Mouse (Mus musculus): ENCODE measurements at regions not wholly inside any gene's neighbourhood (a gene's known extent, or its start where the extent isn't known, plus 50 kb on each side); places are given as distances from the start of the nearest gene placed in this dataset.
A peak's percentile ranks its signal among the peaks of the same experiment; 100 is the strongest.

DNA sequence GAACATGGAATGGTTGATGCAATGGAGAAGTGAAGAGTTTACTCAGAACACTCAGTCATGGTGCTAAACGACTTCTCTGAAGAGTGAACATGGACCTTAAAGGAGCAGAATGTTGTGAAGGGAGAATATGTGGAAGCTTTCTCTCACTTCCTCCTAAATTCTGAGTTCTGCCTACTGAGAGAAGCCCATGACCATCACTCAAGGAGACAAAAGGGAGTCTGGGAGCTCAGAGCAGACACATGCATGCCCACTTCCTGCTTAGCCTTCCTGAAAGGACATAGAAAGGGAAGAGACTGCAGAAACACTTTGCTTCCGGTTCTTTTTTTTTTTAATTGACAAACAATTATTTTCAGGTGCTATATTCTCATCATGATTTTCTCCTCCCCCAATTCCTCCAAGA, 166.1 kb upstream of the Prkcq start:
- H3K36me3 ChIP-seq (ENCODE audit: control insufficient read depth, insufficient read depth): no peaks in the 10 kb centered on the region
- H3K79me2 ChIP-seq (ENCODE audit: control insufficient read depth, insufficient read depth): peaks cover under 1% of the 10 kb centered on the region
- H3ac ChIP-seq (ENCODE audit: control insufficient read depth, insufficient read length, low read depth): no peak overlapping the region
- TF ChIP-seq MYOG (IDR thresholded peaks at IDR 0.05; ENCODE audit: control insufficient read depth, extremely low read depth, insufficient read length) (no peak), CTCF (IDR thresholded peaks at IDR 0.05; ENCODE audit: control insufficient read depth, insufficient read depth, insufficient read length) (no peak), USF1 (IDR thresholded peaks at IDR 0.05; ENCODE audit: low read depth) (no peak), MAX (IDR thresholded peaks at IDR 0.05) (no peak), CEBPB (IDR thresholded peaks at IDR 0.05; ENCODE audit: low read depth) (no peak), MYOD1 (IDR thresholded peaks at IDR 0.05; ENCODE audit: control insufficient read depth, insufficient read length, low read depth) (no peak), FOSL1 (IDR thresholded peaks at IDR 0.05; ENCODE audit: insufficient read depth, low read length, poor library complexity, severe bottlenecking) (no peak)
- no peaks in the 10 kb centered on the region for H3K27me3 ChIP-seq (ENCODE audit: control insufficient read depth, insufficient read depth, insufficient read length)
- no peaks in the 10 kb centered on the region for H3K79me3 ChIP-seq (ENCODE audit: low read depth)
- H3K4me3 ChIP-seq (ENCODE audit: insufficient read depth, poor library complexity, severe bottlenecking): no peak overlapping the region

DNA sequence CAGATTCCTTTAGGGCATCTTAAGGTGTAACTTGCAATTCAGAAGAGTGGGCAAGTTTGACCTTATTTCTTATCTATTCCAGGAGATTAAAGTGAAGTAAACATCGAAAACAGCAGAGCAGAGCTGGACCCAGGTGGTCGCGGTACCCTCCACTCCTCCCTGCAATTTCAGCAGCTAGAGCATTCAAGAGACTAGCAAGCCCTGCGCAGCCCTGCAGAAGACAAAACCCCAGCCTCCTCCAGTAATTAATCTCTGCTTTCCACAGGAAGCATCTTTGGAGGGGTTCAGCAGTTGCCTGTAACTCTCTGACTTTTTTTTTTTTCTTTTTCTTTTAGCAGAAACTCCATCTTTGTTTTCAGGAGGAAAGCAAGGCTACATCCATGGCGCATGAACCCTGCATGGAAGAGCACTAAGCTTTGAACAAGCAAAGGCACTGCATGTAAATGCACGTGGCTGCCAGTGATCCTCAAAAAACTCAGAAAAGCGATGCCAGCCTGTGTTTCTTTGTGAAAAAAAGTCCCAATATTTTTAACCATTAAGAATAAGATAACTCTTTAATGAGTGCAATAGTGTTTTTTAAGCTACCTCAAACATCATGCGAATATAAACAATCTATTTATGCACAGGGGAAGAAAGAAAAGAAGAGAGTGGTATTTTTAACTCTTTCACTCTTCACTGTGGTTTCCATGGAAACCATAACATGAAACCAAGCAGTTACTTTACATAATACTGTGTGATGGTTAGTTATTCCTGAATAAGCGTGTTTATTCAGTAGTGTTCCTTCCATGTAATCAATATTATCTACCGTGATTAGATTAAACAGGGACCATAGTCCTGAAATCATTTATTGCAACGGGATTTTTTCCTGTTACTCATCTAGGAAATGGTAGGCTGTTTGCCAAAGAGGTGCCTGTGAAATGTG, 160.6 kb upstream of the Prkcq start:
- H3K79me2 ChIP-seq (ENCODE audit: control insufficient read depth, insufficient read depth): peaks cover 12% of the 10 kb centered on the region
- H3ac ChIP-seq (ENCODE audit: control insufficient read depth, insufficient read length, low read depth): peak overlapping the region; percentile 43
- no peaks in the 10 kb centered on the region for H3K79me3 ChIP-seq (ENCODE audit: low read depth)
- peak overlapping the region; percentile 12 for H3K4me3 ChIP-seq (ENCODE audit: insufficient read depth, poor library complexity, severe bottlenecking)
- no peaks in the 10 kb centered on the region for H3K27me3 ChIP-seq (ENCODE audit: control insufficient read depth, insufficient read depth, insufficient read length)
- H3K36me3 ChIP-seq (ENCODE audit: control insufficient read depth, insufficient read depth): no peaks in the 10 kb centered on the region
- TF ChIP-seq FOSL1 (IDR thresholded peaks at IDR 0.05; ENCODE audit: insufficient read depth, low read length, poor library complexity, severe bottlenecking) (no peak), MYOD1 (IDR thresholded peaks at IDR 0.05; ENCODE audit: control insufficient read depth, insufficient read length, low read depth) (no peak), CEBPB (IDR thresholded peaks at IDR 0.05; ENCODE audit: low read depth) (no peak), CTCF (IDR thresholded peaks at IDR 0.05; ENCODE audit: control insufficient read depth, insufficient read depth, insufficient read length) (no peak), MAX (IDR thresholded peaks at IDR 0.05) (no peak), USF1 (IDR thresholded peaks at IDR 0.05; ENCODE audit: low read depth) (no peak)

DNA sequence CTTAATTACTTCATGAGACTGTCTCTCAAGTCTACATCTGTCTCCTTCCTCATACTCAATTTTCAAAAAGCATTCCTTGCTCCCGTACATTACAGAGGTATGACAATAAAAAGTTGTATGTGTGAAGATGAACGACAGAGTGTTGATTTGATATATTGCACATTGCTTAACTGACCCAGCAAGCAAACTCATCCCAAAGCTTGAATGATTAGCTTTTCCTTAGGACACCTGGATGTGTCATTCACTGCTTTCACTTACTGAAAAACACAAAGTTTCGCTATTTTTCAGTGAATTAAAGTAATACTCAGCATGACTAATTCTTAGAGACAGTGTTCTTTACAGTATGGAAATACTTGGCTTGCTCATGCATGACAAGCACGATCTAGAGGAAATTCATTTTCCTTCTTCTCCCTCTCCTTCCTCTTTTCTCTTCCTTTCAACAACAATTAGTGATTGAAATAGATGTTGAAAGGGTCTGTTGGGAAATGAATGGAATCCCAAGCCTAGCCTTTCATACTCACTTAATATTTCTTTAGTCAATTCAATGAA, 159.5 kb upstream of the Prkcq start:
- TF ChIP-seq CEBPB (IDR thresholded peaks at IDR 0.05; ENCODE audit: low read depth) (peak; percentile 19), USF1 (IDR thresholded peaks at IDR 0.05; ENCODE audit: low read depth) (no peak), MYOD1 (IDR thresholded peaks at IDR 0.05; ENCODE audit: control insufficient read depth, insufficient read length, low read depth) (peak; percentile 58)
- Histone ChIP-seq H3K79me2 (ENCODE audit: control insufficient read depth, insufficient read depth) (peaks cover 12% of the 10 kb centered on the region), H3K36me3 (ENCODE audit: control insufficient read depth, insufficient read depth) (no peaks in the 10 kb centered on the region), H3K79me3 (ENCODE audit: low read depth) (no peaks in the 10 kb centered on the region), H3K27me3 (ENCODE audit: control insufficient read depth, insufficient read depth, insufficient read length) (no peaks in the 10 kb centered on the region), H3K4me3 (ENCODE audit: insufficient read depth, poor library complexity, severe bottlenecking) (peak overlapping the region; percentile 21), H3ac (ENCODE audit: control insufficient read depth, insufficient read length, low read depth) (no peak overlapping the region)

DNA sequence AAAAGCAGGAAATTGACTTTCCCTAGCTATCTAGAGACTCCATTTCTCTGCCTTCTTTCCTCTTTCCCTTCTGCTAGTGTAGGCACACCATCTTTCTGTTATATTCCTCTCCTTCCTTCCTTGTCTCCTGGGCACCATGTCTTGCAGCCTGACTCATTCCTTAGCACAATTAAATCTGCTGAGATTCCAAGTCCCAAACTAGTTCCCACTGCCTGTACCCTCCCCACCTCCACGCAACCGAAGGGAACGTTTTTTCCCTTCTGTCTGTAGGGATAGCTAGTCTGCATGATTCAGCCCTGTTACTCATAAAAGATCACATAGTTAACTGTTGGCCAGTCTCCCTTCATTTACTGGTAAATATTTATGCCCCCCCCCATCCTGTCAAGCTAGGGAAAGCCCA, 158.8 kb upstream of the Prkcq start:
- Histone ChIP-seq H3ac (ENCODE audit: control insufficient read depth, insufficient read length, low read depth) (peak overlapping the region; percentile 14), H3K79me3 (ENCODE audit: low read depth) (no peaks in the 10 kb centered on the region), H3K27me3 (ENCODE audit: control insufficient read depth, insufficient read depth, insufficient read length) (no peaks in the 10 kb centered on the region), H3K79me2 (ENCODE audit: control insufficient read depth, insufficient read depth) (peaks cover 12% of the 10 kb centered on the region), H3K4me3 (ENCODE audit: insufficient read depth, poor library complexity, severe bottlenecking) (peak overlapping the region; percentile 21), H3K36me3 (ENCODE audit: control insufficient read depth, insufficient read depth) (no peaks in the 10 kb centered on the region)
- TF ChIP-seq MYOG (IDR thresholded peaks at IDR 0.05; ENCODE audit: control insufficient read depth, extremely low read depth, insufficient read length) (no peak), MAX (IDR thresholded peaks at IDR 0.05) (no peak), USF1 (IDR thresholded peaks at IDR 0.05; ENCODE audit: low read depth) (no peak), MYOD1 (IDR thresholded peaks at IDR 0.05; ENCODE audit: control insufficient read depth, insufficient read length, low read depth) (no peak), CTCF (IDR thresholded peaks at IDR 0.05; ENCODE audit: control insufficient read depth, insufficient read depth, insufficient read length) (no peak), CEBPB (IDR thresholded peaks at IDR 0.05; ENCODE audit: low read depth) (no peak), FOSL1 (IDR thresholded peaks at IDR 0.05; ENCODE audit: insufficient read depth, low read length, poor library complexity, severe bottlenecking) (no peak)

DNA sequence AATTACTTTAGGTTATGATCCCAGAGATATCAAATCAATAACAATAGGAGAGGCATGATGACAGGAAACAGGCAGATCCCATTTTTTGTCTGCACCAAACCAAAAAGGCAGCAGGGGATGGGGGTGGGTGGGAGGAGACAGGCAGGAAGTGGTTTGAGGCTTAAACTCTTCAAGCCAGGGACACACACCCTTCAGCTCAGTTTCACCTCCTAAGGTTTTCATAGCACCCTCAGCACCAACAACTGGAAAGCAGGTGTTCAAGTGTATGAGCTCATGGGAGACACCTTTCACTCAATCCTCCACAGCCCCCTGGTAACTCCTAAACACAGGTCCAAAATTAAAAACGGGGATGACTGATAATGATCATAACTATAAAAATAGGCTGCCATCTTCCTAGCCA, 155.5 kb upstream of the Prkcq start:
- H3K79me3 ChIP-seq (ENCODE audit: low read depth): no peaks in the 10 kb centered on the region
- no peaks in the 10 kb centered on the region for H3K27me3 ChIP-seq (ENCODE audit: control insufficient read depth, insufficient read depth, insufficient read length)
- no peak for TF ChIP-seq MYOG (IDR thresholded peaks at IDR 0.05; ENCODE audit: control insufficient read depth, extremely low read depth, insufficient read length)
- TF ChIP-seq MYOD1 (IDR thresholded peaks at IDR 0.05; ENCODE audit: control insufficient read depth, insufficient read length, low read depth): peak; percentile 85
- no peak overlapping the region for H3K4me3 ChIP-seq (ENCODE audit: insufficient read depth, poor library complexity, severe bottlenecking)
- H3K79me2 ChIP-seq (ENCODE audit: control insufficient read depth, insufficient read depth): peaks cover 5% of the 10 kb centered on the region
- H3K36me3 ChIP-seq (ENCODE audit: control insufficient read depth, insufficient read depth): no peaks in the 10 kb centered on the region
- no peak overlapping the region for H3ac ChIP-seq (ENCODE audit: control insufficient read depth, insufficient read length, low read depth)

DNA sequence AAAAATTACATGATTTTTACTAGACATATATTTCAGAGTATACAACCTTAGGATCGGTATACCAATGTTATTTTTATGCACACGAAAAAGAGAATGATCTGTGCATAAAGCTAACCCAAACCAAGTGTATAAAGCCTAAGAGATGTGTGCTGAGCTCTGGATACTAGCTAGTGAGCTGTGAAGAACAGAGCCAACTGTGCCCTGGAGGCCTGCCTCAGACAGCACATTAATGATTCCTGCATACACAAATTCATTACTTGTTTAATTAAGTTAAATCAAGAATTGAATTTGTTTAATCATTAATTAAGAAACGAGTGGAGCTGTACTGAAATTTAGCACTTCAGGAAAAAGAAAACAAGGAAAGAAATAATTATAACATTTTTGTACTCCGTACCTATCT, 139.0 kb upstream of the Prkcq start:
- Histone ChIP-seq H3ac (ENCODE audit: control insufficient read depth, insufficient read length, low read depth) (no peak overlapping the region), H3K4me3 (ENCODE audit: insufficient read depth, poor library complexity, severe bottlenecking) (no peak overlapping the region), H3K79me3 (ENCODE audit: low read depth) (no peaks in the 10 kb centered on the region), H3K27me3 (ENCODE audit: control insufficient read depth, insufficient read depth, insufficient read length) (no peaks in the 10 kb centered on the region), H3K36me3 (ENCODE audit: control insufficient read depth, insufficient read depth) (peaks cover 5% of the 10 kb centered on the region), H3K79me2 (ENCODE audit: control insufficient read depth, insufficient read depth) (no peaks in the 10 kb centered on the region)
- TF ChIP-seq MAX (IDR thresholded peaks at IDR 0.05) (no peak), CTCF (IDR thresholded peaks at IDR 0.05; ENCODE audit: control insufficient read depth, insufficient read depth, insufficient read length) (no peak), CEBPB (IDR thresholded peaks at IDR 0.05; ENCODE audit: low read depth) (no peak), FOSL1 (IDR thresholded peaks at IDR 0.05; ENCODE audit: insufficient read depth, low read length, poor library complexity, severe bottlenecking) (no peak), MYOD1 (IDR thresholded peaks at IDR 0.05; ENCODE audit: control insufficient read depth, insufficient read length, low read depth) (no peak), MYOG (IDR thresholded peaks at IDR 0.05; ENCODE audit: control insufficient read depth, extremely low read depth, insufficient read length) (no peak), USF1 (IDR thresholded peaks at IDR 0.05; ENCODE audit: low read depth) (no peak)

Measured in C2C12 (cell line).